Mouse (Mus musculus) mouse embryonic stem cell (cell line): ENCODE results near the gene Cd300lf.

Experiments used
- in situ Hi-C, 2 experiments: fragments of 300-500 bp; cut with MboI; formaldehyde crosslinking; loops; 1 replicate in 1 of 2; 3 replicates in 1 of 2; pipeline ENCODE4 v1.14.3; 2019 to 2020; ENCODE audit warnings: low sequenced_read_pairs in 2 of 2, low pct_unique_long_range_greater_than_20kb in 1 of 2, mixed read lengths in 1 of 2; ENCODE audit not compliant: unreplicated experiment in 1 of 2

Cd300lf gene

GRCm38 (mm10) chr11:115162832-115163480, 29.2 kb upstream of the Cd300lf start, which contains the start of gene Slc9a3r1:
Gene Slc9a3r1, plus strand, starts transcription at chr11:115163341.
- in situ Hi-C loops, result loop anchor here in 1 of 2 experiments (25.0 kb wide), 1 partner anchor 99 kb away; the partner anchor contains the start of gene Grin2c

GRCm38 (mm10) chr11:115162205-115162601, 28.4 kb upstream of the Cd300lf start:
- in situ Hi-C loops, result loop anchor here in 1 of 2 experiments (25.0 kb wide), 1 partner anchor 100 kb away; the partner anchor contains the start of gene Grin2c

GRCm38 (mm10) chr11:115161578-115162204, 27.9 kb upstream of the Cd300lf start:
- in situ Hi-C loops, result loop anchor here in 1 of 2 experiments (25.0 kb wide), 1 partner anchor 101 kb away; the partner anchor contains the start of gene Grin2c

- in situ Hi-C loops, result loop anchor here in 1 of 2 experiments (25.0 kb wide), 1 partner anchor 101 kb away; the partner anchor contains the start of gene Grin2c
Observed at GRCm38 (mm10) chr11:115160883-115161577, 27.2 kb upstream of the Cd300lf start.

GRCm38 (mm10) chr11:115160016-115160797, 26.4 kb upstream of the Cd300lf start:
- in situ Hi-C loops, result loop anchor here in 1 of 2 experiments (25.0 kb wide), 1 partner anchor 102 kb away; the partner anchor contains the start of gene Grin2c

GRCm38 (mm10) chr11:115157933-115158719, 24.3 kb upstream of the Cd300lf start:
- in situ Hi-C loops, result loop anchor here (5.0 to 25.0 kb wide), 3 partner anchors 63 to 104 kb away; partner anchors contain the start of genes Rab37 (in 2 of the 2) and Grin2c (in 1 of the 2)

GRCm38 (mm10) chr11:115155053-115155634, 21.4 kb upstream of the Cd300lf start:
- in situ Hi-C loops, result loop anchor here (5.0 to 25.0 kb wide), 3 partner anchors 60 to 107 kb away; partner anchors contain the start of genes Rab37 (in 2 of the 2) and Grin2c (in 1 of the 2)

GRCm38 (mm10) chr11:115153699-115154292, 20.0 kb upstream of the Cd300lf start:
- in situ Hi-C loops, result loop anchor here (10.0 to 25.0 kb wide), 2 partner anchors 59 to 109 kb away; partner anchors contain the start of genes Grin2c (in 1 of the 2) and Rab37 (in 1 of the 2)

- in situ Hi-C loops, result loop anchor here (10.0 to 25.0 kb wide), 2 partner anchors 58 to 109 kb away; partner anchors contain the start of genes Grin2c (in 1 of the 2) and Rab37 (in 1 of the 2)
Observed at GRCm38 (mm10) chr11:115153088-115153487, 19.3 kb upstream of the Cd300lf start.

GRCm38 (mm10) chr11:115151755-115152429, 18.1 kb upstream of the Cd300lf start:
- in situ Hi-C loops, result loop anchor here (10.0 to 25.0 kb wide), 2 partner anchors 57 to 110 kb away; partner anchors contain the start of genes Grin2c (in 1 of the 2) and Rab37 (in 1 of the 2)

- in situ Hi-C loops, result loop anchor here (10.0 to 25.0 kb wide), 2 partner anchors 56 to 112 kb away; partner anchors contain the start of genes Grin2c (in 1 of the 2) and Rab37 (in 1 of the 2)
Observed at GRCm38 (mm10) chr11:115150741-115151254, 17.0 kb upstream of the Cd300lf start.

- in situ Hi-C loops, result no loop called here
Observed at GRCm38 (mm10) chr11:115147813-115148212, 14.0 kb upstream of the Cd300lf start.

- in situ Hi-C loops, result no loop called here
Observed at GRCm38 (mm10) chr11:115141970-115142369, 8.2 kb upstream of the Cd300lf start.

- in situ Hi-C loops, result no loop called here
Observed at GRCm38 (mm10) chr11:115138597-115139262, 4.9 kb upstream of the Cd300lf start.
